Mouse (Mus musculus) ES-CJ7 (cell line): ENCODE data around the gene Nmrk1.
A peak's percentile ranks its signal among the peaks of the same experiment; 100 is the strongest.

Experiments used
- DNase-seq: peaks from one replicate; pipeline ENCODE4 v3.0.0; 2011; ENCODE audit warnings: low read depth, low spot score

Nmrk1 gene

GRCm38 (mm10) chr19:18652592-18652991 is 20.8 kb downstream of the Nmrk1 start:
- no peak for DNase-seq

GRCm38 (mm10) chr19:18653058-18653457 is 21.3 kb downstream of the Nmrk1 start:
- DNase-seq = no peak

- no peak for DNase-seq
Observed at GRCm38 (mm10) chr19:18654330-18654729, 22.6 kb downstream of the Nmrk1 start.

GRCm38 (mm10) chr19:18654984-18655383 is 23.2 kb downstream of the Nmrk1 start:
- DNase-seq = no peak

GRCm38 (mm10) chr19:18655999-18656398 is 24.2 kb downstream of the Nmrk1 start:
- DNase-seq = peak; percentile 14

GRCm38 (mm10) chr19:18658473-18658872 is 26.7 kb downstream of the Nmrk1 start:
- DNase-seq = no peak

- no peak for DNase-seq
Observed at GRCm38 (mm10) chr19:18659349-18659748, 27.6 kb downstream of the Nmrk1 start.

GRCm38 (mm10) chr19:18660466-18660865 is 28.7 kb downstream of the Nmrk1 start:
- DNase-seq = no peak

- no peak for DNase-seq
Observed at GRCm38 (mm10) chr19:18661683-18662082, 29.9 kb downstream of the Nmrk1 start.

GRCm38 (mm10) chr19:18663904-18664303 is 32.2 kb downstream of the Nmrk1 start:
- peak; percentile 63 for DNase-seq

- no peak for DNase-seq
Observed at GRCm38 (mm10) chr19:18666966-18667365, 35.2 kb downstream of the Nmrk1 start.

GRCm38 (mm10) chr19:18669551-18669950 is 37.8 kb downstream of the Nmrk1 start:
- no peak for DNase-seq

- peak; percentile 97 for DNase-seq
Observed at GRCm38 (mm10) chr19:18670608-18671007, 38.9 kb downstream of the Nmrk1 start, which contains the start of gene Carnmt1. Carnmt1 (plus strand) TSS chr19:18670764.

GRCm38 (mm10) chr19:18671056-18671741 is 39.4 kb downstream of the Nmrk1 start:
- DNase-seq = peak; percentile 29

GRCm38 (mm10) chr19:18672498-18672897 is 40.7 kb downstream of the Nmrk1 start:
- no peak for DNase-seq

- DNase-seq = peak; percentile 90
Observed at GRCm38 (mm10) chr19:18673116-18673515, 41.4 kb downstream of the Nmrk1 start.

GRCm38 (mm10) chr19:18682142-18682541 is 50.4 kb downstream of the Nmrk1 start:
- DNase-seq = peak; percentile 27

GRCm38 (mm10) chr19:18687556-18687955 is 55.8 kb downstream of the Nmrk1 start:
- DNase-seq = peak; percentile 68

- DNase-seq = no peak
Observed at GRCm38 (mm10) chr19:18692176-18692575, 60.4 kb downstream of the Nmrk1 start.

GRCm38 (mm10) chr19:18692768-18693167 is 61.0 kb downstream of the Nmrk1 start:
- no peak for DNase-seq

GRCm38 (mm10) chr19:18695116-18695515 is 63.4 kb downstream of the Nmrk1 start:
- no peak for DNase-seq

GRCm38 (mm10) chr19:18695552-18695951 is 63.8 kb downstream of the Nmrk1 start:
- DNase-seq = no peak
